Mouse (Mus musculus) lung, postnatal 10 days (tissue): Measurements from ENCODE around the gene Bhlhe41.

Experiments used
- DNase-seq: peaks from one replicate; pipeline ENCODE4 v3.0.0; 2021

Gene Bhlhe41

DNA sequence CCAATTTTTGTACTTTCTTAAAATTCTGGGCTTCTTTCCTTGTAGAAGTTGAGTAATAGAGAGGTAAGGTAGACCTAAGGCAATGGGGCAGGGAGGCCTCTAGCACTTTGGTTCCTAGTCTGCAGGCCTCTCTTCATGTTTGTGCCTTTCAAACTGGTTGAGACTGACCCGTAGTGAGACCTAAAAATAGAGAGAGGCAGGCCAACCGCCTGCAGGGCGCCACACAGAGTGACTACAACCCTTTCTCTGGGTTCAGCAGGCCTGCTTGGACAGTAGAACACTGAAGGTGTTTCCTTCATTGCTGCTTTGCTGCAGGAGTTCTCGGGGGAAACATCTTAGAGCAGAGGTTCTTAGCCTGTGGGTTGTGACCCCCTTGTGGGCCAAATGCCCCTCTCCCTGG lies 5.6 kb upstream of the Bhlhe41 start:
- DNase-seq = no peak

DNA sequence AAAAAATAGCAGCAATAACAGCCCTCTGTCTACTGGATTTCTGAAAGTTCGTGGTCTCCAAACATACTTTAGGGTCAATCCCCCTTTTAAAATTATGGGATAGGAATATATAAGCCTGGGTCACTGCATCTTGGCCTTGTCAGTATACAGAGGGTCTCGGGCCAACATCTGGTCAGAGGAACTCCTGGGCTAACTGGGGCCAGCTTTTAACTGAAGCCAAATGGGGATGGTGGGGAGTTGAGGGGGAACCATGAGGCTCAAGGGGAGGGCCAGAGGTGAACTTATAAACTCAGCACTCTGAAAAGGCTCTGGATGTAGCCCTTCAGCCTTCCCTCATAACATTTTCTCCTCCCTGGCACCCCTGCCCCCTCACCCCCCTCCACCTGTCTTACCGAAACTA lies 1.8 kb upstream of the Bhlhe41 start:
- no peak for DNase-seq

- peak; percentile 93 for DNase-seq
Observed at GRCm38 (mm10) chr6:145865886-145866851, 811 bp upstream of the Bhlhe41 start.

DNA sequence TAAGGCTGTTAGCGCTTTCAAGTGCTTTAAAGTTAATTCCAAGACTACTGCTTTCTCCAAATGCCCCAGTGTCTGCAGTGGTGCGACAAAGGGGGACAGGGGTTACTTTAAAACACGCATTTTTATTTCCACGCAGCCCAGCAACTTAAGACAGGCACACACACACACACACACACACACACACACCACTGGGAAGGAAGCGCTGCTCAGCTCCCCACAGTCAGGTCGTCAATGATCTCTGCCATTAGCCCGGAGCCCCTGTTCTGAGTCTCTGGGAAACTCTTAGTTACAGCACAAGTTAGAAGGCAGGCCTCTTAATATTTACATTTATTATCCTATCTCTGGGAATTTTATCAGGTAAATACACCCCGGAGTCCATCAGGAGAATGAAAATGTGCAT lies 1.2 kb downstream of the Bhlhe41 start:
- DNase-seq = no peak

DNA sequence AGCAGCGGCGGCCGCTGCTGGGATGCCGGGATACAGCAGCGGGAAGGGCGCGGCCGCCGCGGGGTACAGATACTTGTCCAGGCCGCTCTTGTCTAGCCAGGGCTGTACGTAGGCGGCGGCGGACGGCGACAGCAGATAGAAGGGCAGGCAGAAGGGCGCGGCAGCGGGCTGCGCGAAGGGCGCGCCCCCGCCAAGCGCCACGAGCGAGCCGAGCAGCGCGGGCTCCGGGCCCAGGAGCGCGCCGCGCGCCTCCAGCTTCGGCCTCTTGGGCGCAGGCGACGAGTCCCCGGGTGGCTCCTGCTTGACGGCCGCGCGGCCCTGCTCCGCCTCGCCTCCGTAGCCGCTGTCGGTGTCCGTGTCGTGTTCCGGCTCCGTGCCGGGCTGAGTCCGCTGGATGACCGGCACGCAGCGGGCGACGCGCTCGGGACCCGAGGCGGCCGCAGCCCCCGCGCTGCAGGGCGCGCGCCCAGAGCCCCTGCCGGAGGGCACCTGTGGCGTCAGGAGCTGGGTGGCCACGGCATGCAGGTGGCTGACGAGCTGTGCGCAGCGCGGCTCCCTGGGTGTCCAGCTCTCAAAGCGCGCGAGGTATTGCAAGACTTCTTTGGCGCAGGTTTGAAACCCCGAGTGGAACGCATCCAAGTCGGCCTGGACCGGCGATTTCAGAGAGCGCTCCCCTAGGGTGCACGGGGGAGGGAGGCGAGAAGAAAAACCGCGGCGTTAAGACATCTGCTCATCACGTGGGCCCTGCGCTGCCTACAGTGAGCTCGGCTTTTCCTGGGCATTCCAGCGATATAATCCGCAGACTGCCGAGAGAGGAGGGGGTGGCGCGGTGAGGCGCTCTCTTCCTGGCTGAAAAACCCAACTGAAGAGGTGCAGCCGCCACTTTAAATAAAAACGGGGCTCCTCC lies 2.0 kb downstream of the Bhlhe41 start:
- peak; percentile 64 for DNase-seq

DNA sequence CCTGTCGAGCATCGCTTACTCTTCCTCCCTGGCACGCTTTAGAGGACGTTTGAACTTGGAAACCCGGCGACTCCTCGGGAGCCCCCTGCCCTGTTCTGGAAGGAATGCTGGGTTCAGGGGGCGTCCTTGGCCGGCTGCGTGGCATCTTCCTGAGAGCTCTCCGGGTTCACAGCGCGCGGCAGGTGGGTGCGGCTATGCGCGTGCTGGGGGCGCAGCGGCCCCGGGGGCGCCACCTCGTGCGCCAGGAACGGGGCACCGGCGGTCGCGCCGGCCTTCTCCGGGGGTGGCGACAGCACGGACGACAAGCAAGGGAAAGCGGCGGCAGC lies 2.7 kb downstream of the Bhlhe41 start:
- DNase-seq = no peak

DNA sequence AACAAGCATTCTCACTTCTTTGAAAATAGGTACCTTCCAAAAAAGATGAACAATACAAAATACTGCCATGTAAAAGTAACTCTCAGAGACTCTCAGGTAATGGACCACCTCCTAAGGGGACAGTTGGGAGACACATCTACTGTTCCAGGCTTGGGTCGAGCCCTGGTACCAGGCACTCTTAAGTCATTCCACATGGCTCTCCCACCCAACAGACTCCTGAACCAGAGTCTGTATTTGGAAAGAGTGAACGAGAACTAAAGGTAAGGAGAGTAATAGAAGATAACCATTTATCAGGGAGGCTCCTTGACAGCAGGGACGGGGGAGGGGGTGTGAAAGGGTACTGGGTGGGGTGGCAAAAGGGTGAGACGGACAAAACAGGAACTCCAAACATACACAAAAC lies 3.0 kb downstream of the Bhlhe41 start:
- DNase-seq = no peak

DNA sequence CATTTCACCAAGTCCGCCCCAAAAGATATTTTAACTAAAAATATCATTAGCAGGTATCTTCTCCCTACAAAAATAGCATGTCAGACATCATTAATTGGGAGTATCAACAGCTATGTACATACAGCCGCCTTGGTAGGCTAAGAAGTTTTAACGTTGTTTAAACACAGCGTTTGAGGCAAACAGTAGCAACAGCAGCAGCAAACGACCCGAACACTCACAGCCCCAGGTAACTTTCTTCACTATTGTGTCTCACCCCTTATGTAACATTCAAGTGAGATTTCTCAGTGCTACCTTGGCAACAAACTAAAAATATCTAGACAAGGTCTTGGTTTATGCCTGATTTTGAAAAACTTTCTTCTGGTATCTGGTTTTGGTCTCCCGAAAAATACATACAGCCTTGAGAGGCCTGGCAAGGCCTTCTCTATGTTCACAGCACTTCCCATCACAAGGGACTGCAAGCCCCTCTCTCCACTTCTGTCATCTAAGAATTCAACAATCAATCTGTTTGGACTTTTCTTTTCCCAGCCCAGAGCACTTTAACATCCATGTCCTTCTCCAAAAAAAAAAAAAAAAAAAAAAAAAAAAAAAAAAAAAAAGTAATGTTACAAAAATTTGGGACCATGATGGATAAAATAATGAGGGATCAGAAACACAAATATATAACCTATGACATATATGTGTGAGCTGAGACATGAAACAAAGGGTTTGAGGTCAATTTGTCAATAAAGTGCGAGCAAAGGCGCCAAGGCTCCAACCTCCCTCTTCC lies 3.7 kb downstream of the Bhlhe41 start:
- no peak for DNase-seq

DNA sequence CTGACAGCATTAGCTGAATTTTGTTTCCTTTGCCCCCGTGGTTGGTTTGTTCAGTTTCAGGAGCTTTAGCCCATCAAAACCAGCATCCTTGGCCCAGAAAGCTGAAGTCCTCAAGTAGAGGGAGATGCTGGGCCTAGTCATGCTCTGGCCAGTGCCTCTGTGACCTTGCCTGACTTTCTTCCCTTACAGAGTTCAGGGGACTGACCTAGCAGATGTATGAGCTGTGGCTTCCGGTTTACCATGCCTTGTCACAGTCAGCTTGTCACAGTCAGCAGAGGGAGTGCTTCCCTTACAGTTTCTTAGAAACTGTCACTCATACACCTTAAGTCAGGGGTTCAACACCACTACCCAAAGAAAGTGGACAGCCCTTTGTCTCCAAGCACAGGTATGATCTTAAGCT lies 5.0 kb downstream of the Bhlhe41 start:
- DNase-seq = no peak

GRCm38 (mm10) chr6:145858414-145858813 lies 6.9 kb downstream of the Bhlhe41 start:
- DNase-seq = no peak

- DNase-seq = no peak
Observed at GRCm38 (mm10) chr6:145857428-145857827, 7.9 kb downstream of the Bhlhe41 start.

DNA sequence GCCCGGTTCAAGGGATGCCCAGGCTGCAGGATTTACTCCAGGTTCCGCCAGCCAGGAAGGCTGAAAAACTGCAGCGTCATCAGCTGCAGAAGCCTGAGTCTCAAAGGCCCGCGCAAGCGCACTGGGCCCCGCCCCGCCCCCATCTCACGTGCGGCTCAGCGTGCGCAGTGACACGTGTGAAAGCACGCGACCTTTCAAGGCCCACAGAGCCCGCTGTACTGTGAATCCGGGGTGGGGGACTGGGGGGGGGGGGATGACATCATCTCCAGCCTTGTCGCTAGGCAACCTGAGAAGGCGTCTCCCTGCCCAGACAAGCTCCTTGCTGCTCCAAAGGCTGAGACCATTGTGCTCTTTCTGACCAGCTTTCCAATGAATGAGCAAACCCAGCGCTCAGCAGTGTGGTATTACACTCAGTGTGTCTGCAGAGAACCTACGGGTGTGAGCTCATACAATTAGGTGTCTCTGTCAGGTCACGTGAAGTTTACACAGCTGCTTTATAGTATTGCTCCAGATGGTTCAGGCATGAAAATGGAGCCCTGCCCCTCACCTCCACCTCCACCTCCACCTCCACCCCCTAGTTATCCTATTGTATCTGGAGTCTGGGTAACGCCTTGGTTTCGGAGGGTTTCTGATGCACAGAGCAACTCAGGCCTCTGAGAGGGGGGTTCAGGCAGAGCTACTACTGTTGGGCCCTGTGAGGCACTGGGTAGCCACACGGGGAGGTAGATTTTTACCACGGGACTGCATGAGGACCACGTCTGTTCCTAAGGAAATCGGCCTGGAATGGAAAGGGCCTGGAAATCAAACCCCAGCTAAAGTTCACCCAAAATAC lies 9.4 kb downstream of the Bhlhe41 start:
- peak; percentile 96 for DNase-seq

DNA sequence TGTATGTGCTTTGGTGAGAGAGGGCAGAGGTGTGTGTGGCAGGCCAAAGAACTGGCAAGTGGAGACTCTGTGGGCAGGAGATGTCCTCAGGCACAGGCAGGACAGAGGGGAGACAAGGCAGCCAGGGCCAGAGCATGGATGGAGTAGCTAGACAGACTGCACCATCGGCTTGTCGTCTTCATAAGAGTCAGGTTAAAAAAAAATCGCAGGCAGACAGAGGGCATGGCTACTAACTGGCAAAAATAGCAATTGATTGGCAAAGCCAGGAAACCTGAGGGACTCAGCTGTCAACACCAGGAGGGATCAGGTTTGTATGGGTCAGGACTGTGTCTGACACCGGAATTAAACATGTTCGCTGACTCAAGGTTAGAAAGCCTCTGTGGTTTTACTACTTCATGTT lies 10.6 kb downstream of the Bhlhe41 start:
- no peak for DNase-seq

DNA sequence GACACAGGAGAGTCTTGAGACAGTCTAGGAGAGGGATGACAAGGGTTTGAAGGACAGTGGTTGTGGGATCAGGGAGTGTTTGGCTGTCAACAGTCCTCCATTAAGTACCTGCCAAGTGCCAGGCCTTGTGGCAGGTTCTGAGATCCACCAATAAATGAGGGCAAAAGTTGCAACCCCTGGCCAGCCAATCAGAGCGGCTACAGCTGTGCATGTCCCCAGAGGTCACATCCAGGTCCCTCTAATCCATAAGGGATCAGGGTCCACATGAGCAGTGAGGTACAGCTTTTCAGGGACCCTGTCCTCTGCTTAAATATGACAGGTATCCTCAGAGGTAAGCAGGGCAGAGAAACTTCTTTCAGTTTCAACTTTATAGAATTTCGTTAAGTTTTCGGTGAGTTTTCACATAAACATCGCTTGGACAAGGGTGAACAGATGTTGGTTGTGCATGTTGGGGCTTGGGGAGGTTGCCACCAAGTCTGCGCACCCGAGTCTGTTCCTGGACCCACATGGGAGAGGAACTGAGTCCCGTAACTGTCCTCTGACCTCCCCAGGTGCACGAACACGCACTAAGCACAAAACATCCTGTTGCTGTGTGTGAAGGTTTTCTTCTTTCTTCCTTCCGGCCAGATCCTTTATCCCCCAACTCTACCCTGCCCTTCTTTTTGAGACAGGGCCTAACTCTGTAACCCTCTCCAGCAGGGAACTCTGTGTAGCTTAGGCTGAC lies 11.8 kb downstream of the Bhlhe41 start:
- DNase-seq = no peak

DNA sequence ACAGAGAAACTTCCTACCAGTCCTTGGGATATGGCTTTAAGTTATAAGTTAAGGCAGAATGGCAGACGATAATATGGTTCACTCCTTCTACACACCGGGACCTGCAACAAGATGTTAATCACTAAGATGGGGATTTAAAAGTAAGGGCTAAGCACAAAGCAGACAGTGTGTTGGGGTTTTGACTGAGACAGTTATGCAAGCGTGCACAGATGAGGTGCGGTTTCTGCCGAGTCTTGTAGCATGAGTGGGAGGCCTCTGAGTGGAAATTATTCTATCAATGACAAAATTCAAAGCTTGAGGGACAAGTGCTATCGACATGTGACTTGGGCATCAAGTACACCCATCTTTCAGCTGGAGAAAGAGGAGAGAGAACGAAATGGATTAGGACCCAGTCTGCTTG lies 12.7 kb downstream of the Bhlhe41 start:
- no peak for DNase-seq

- no peak for DNase-seq
Observed at GRCm38 (mm10) chr6:145851956-145852355, 13.4 kb downstream of the Bhlhe41 start.

DNA sequence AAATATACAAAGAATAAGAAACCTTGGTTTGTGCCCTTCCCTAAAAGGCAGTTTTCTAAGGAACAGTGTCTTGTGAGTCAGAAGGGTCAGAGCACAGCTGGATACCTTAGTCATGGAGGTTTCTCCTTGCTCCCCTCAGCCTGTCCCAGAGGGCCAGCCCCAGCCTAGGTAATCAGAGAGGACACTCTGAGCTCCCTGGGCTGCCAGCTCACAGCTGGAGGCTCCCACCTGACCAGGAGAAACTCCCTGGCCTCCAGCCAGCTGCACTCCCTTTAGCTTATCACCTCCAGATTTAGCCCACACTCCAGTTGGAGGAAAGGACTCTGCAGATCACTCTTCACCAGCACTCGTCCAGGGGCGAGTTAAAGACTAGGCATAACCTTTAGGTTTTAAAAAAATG lies 14.6 kb downstream of the Bhlhe41 start:
- DNase-seq = peak; percentile 40

DNA sequence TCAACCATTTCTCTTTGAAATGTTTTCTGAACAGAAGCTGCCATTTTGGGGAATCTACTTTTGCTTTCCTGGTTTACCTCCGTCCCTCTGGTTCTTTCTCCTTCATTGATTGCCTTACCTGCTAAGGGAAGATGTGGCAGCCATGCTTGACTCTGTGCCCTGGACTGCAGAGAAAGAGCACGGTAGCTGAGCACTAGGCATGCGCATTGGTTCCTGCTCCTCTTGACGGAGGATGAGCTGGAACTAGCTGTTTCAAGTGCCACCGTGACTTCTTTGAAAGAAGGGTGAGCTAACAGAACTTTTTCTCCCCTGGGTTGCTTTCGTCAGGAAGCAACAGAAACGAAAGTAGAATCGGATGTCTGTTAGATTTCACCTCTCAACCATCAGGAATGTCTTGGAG lies 17.7 kb downstream of the Bhlhe41 start:
- no peak for DNase-seq

GRCm38 (mm10) chr6:145846948-145847347 lies 18.4 kb downstream of the Bhlhe41 start:
- no peak for DNase-seq

- DNase-seq = no peak
Observed at GRCm38 (mm10) chr6:145846076-145846475, 19.3 kb downstream of the Bhlhe41 start.

GRCm38 (mm10) chr6:145845611-145846010 lies 19.7 kb downstream of the Bhlhe41 start:
- DNase-seq = no peak

DNA sequence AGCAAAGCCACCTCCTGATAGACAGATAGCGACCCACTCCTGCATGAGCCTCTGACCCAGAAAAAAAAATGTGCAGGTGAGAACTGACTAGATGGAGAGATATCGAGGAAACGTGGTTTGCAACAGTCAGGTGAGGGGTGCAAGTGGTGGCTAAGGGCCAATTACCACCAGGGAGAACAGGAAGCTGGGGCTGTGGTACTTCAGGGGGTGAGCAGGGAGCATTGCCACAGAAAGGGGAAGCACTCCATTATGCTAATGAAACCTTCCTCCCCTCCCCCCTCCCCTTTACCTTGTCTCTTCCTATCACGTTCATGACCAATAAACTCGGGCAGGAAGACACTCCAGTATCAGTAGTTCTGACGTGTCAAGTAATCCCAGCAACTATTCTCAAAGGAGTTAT lies 30.0 kb downstream of the Bhlhe41 start:
- no peak for DNase-seq
